Mouse (Mus musculus) embryonic stem cell, embryonic (primary cell): ENCODE measurements around the gene Txnrd2.

Experiments used
- CTCF ChIA-PET, 4 experiments: fragments of 300-600 bp in 2 of 4; fragments of 350-600 bp in 2 of 4; sonication (Branson Sonifier 250); formaldehyde crosslinking; loops; one replicate each; lab custom pipeline; 2022; ENCODE audit warnings: inconsistent platforms in 2 of 4; lab: Charles Lee
- POLR2A ChIA-PET, 4 experiments: fragments of 300-600 bp in 2 of 4; fragments of 350-600 bp in 2 of 4; sonication (Branson Sonifier 250); formaldehyde crosslinking; loops; one replicate each; lab custom pipeline; 2022; ENCODE audit warnings: antibody characterized with exemption in 4 of 4, inconsistent platforms in 1 of 4; lab: Charles Lee

Txnrd2 gene

DNA sequence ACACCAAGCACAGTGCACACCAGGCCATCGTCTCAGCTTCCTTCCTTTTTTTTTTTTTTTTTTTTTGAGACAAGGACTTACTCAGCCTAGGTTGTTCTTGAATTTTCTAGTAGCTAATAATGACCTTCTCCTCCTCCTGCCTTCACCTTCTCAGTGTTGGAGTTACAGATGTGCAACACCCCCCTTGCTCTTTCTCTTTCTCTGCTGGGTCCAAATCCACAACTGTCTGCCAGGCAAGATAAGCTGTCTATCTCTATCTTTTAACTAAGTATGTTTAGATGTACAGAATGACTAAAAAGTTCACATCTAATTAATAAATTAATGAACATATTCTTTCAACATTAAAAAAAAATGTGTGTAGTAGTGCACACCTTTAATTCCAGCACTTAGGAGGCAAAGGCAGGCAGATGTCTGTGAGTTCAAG is 6.6 kb upstream of the Txnrd2 start:
- CTCF ChIA-PET = interaction anchor here (0.5 to 1.4 kb wide), 12 partner anchors 13 to 1506 kb away, joined by 3 to 9 read pairs (median 3); no protein-coding TSS in a partner anchor
- POLR2A ChIA-PET = interaction anchor here in 2 of 4 experiments (0.5 to 1.4 kb wide), 7 partner anchors 26 to 336 kb away, joined by 3 to 4 read pairs (median 3); no protein-coding TSS in a partner anchor

DNA sequence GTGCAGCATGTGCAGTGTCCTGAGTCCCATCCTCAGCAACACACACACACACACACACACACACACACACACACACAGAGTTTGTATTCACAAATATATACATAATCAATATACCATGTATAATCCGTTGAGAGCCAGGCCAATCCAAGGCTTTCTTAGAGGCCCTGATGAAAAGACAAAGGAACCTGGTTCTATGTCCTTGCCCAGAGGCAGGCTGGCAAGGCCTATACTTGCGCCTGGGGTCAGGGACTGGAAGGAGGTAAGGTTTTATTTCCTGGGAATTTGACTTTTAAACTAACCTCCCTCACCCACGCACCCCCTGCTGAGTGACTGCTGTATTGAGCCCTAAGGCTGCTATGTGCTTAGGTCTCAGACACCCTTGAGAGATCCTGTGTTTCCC is 5.6 kb upstream of the Txnrd2 start:
- ChIA-PET POLR2A (interaction anchor here in 2 of 4 experiments (0.6 to 0.7 kb wide), 2 partner anchors 15 to 93 kb away, joined by 3 read pairs; no protein-coding TSS in a partner anchor), CTCF (no interaction called here)

DNA sequence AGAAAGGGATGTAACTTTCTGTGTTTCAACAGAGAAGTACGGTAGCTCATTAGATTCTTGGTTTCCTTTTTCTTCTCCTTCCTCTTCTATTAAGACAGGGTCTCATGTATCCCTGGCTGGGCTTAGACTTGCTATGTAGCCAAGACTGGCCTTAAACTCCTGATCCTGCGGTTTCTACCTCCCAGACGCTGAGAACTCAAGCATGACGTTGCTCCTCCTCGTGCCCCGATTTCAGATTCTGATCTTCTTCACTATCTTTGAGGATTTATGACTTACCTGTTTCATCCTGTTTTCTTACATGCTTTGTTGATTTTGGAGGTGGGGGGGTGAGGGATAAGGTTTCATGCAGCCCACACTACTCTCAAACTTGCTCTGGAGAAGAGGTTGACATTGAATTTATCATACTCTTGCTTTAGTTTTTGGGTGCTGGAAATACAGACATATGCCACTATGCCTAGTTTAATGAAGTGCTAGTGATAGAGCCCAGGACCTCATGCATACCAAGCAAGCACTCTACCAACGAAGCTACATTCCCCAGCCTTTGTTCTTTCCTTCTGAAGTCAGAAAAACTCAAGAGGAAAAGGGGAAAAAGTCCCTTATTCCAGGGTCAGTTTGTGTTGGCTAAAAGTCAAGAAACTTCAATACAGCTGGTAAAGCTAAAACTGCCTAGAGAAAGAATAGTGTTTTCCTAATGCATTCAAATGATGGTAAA is 2.8 kb upstream of the Txnrd2 start:
- ChIA-PET CTCF (no interaction called here), POLR2A (interaction anchor here in 1 of 4 experiments (0.8 to 1.2 kb wide), 2 partner anchors 11 to 28 kb away, joined by 3 read pairs; no protein-coding TSS in a partner anchor)

DNA sequence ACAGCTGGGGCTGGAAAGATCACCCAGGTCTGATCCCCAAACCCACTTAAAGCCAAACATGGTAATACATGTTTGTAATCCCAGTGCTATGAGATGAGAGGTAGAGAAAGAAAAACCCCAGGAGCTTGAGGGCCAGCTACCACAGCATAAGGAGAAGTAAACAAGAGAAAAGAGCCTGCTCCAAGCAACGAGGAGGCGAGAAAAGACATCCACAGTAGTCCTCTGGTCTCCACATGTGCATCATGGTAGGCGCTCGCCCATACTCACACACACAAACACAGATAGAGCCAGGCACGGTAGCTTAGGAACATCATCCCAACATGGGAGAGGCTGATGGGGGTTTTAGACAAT is 2.3 kb upstream of the Txnrd2 start:
- ChIA-PET CTCF (no interaction called here), POLR2A (interaction anchor here in 1 of 4 experiments (0.8 to 1.2 kb wide), 2 partner anchors 11 to 28 kb away, joined by 3 read pairs; no protein-coding TSS in a partner anchor)

DNA sequence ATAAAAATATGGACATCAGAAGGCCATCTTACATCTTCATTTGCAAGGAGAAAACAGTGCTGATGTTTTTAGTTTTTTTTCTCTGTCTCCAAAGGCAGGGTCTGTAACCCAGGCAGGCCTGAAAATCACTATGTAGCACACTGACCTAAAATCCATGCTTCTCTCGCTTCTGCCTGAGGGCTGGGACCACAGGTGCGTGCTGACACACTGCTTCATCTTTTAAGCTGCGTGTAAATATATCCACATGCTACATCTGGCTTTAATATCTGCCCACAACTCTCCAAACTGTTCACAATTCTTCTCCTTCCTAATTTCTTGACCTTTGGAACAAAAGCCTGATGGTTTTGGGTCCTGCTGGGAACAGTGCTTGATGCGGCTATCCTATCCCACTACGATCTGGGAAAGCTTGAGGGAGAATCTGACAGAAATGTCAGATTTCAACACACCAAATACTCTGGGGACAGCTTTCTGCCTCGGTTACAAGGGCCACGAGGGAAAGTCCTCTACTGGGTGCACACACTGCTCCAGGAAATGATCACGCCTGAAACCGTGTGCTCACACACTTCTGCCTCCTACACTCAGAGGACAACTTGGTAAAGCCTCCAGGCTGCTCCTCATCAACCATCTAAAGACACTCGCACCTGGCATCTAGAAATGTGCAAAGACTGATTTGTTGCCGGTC is 1.7 kb upstream of the Txnrd2 start:
- ChIA-PET POLR2A (interaction anchor here in 2 of 4 experiments (0.5 to 1.6 kb wide), 9 partner anchors 8 to 164 kb away, joined by 3 to 12 read pairs (median 3); no protein-coding TSS in a partner anchor), CTCF (interaction anchor here in 2 of 4 experiments (0.8 to 1.9 kb wide), 5 partner anchors 8 to 79 kb away, joined by 3 to 7 read pairs (median 5); no protein-coding TSS in a partner anchor)

DNA sequence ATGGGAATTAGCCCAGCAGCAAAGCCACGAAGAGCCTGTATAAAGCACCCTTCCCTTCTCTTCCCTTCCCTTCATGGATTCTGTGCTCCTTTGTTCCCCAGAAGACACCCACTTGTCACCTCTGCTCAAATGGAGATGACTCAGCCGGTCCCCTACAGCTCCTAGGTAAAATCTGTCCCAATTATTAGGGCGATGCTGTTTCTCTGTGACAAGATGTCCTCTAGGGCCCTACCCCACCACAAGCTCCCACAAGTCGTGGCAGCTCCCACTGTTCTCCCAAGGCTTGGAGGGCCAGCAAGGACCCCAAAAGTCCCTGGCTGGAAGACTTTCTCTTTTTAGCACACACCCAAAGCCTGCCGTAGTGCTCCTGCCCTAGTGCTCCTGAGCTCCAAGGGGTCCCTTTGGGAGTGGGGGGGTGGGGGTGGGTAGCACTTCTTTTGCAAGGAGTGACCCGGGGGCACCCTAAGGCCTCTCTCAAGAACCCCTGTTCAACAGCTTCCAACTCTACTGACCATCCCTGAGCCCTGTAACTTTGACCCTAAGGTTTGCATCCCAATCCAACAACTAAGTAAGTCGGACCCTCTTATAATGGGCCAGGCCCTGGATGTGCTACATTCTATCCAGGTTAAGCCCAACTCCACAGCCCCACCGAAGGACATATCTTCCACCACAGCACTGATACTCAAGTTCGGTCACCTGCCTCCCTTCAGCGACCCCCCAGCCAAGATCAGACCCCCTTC is 539 bp upstream of the Txnrd2 start:
- ChIA-PET CTCF (interaction anchor here (0.6 to 1.9 kb wide), 12 partner anchors 9 to 189 kb away, joined by 3 to 7 read pairs (median 4); no protein-coding TSS in a partner anchor), POLR2A (interaction anchor here in 2 of 4 experiments (0.6 to 1.7 kb wide), 22 partner anchors 8 to 450 kb away, joined by 3 to 12 read pairs (median 3); no protein-coding TSS in a partner anchor)

DNA sequence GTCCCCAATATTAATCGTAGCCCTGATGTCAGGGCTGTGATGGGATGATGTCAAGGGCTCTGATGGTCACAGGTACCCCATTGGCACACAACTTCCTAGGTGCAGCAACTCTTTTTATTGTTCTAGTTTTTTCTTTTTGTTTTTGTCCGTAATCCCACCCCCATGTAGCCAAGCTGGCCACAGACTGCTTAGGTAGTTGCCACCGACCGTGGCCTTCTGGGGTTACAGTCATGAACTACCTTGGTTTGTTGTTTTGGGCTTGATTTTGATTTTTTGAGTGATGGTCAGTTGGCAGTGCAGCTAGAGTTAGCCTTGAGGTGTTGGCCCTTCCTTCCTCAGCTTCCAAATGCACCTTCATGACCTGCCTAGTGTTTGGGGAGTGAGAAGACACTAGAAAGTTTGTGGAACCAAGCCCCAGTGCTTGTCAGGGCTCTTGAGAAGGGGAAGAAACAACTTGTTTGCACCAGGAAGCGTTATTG is 657 bp downstream of the Txnrd2 start, which contains the start of gene Comt:
Comt (minus strand) TSS at position 51 of the 479 bp plus-strand sequence.
- CTCF ChIA-PET = interaction anchor here in 3 of 4 experiments (0.5 to 1.9 kb wide), 7 partner anchors 17 to 190 kb away, joined by 3 to 10 read pairs (median 4); no protein-coding TSS in a partner anchor

DNA sequence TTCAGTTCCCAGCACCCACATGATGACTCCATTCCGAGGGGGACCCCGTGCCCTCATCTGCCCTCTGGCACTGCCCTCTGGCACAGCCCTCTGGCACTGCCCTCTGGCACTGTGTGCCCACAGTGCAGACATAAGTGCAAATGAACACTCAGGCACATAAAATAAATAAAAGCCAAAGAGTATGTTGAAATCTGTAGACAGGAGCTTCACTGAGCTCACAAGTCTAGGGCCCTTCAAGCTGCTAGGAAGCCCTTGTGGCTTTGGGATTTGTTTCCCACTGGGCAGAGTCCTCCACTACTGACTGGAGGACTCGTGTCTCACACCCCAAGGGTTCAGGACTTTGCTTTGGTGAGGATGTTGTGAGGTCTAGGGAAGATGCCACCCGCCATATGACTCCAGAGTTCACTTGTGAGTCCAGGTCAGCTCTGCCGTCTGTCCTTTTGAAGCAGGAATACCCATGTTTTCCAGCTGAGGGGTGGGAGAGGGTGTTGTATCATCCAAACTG is 1.9 kb downstream of the Txnrd2 start:
- ChIA-PET POLR2A (interaction anchor here in 3 of 4 experiments (0.7 to 1.5 kb wide), 6 partner anchors 11 to 558 kb away, joined by 3 to 4 read pairs (median 3); no protein-coding TSS in a partner anchor), CTCF (no interaction called here)

More for the DNA sequence above, 657 bp downstream of the Txnrd2 start, which contains the start of gene Comt:
- POLR2A ChIA-PET = interaction anchor here in 2 of 4 experiments (0.5 to 1.7 kb wide), 5 partner anchors 21 to 449 kb away, joined by 3 to 4 read pairs (median 3); no protein-coding TSS in a partner anchor

DNA sequence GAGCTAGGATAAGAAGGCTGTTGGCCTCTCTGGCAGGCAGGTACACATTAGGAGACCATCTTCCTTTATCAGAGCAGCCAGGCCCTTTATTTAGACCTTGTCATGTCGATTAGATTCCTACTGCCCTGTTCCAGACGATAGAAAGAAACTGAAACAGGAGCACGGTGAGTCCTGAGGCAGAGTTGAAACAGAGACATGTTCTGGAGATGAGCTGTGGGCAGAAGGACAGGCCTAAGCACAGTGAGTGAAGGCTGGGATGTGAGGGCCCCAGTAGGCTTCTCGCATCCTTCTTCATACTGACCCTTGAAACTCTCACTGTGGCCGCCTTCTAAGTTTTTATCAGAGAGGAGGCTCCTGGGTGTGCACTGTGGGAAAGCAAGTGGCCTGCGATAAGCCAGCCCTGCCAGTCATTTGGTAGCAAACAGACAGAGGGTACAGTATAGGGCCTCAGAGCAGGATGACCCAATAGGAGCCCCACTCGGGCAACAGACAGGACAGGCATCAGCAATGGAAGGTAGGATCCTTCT is 2.4 kb downstream of the Txnrd2 start:
- ChIA-PET CTCF (no interaction called here), POLR2A (interaction anchor here in 3 of 4 experiments (0.7 to 1.5 kb wide), 6 partner anchors 12 to 558 kb away, joined by 3 to 4 read pairs (median 3); no protein-coding TSS in a partner anchor)

DNA sequence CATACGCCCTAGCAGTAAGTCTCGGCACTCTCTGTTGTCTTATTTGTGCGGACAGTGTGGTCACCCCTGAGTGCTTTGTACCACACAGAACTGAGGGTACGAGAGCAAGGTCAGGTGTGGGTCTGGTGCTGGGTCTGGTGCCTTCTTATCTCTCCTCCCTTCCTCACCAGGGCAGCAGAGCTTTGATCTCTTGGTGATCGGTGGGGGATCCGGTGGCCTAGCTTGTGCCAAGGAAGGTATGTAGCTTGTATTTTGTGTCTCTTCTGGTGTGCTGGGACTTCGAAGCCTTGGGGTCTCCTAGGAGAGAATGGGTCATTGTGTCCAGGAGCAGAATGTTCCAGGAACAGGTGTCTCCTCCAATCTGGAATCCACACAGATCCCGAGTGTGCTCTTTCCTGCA is 3.5 kb downstream of the Txnrd2 start:
- ChIA-PET POLR2A (interaction anchor here in 2 of 4 experiments (1.3 to 1.9 kb wide), 3 partner anchors 16 to 82 kb away, joined by 3 to 5 read pairs (median 5); partner anchors contain the start of genes Arvcf (in 1 of the 2) and Tango2 (in 1 of the 2)), CTCF (interaction anchor here in 2 of 4 experiments (1.2 to 1.5 kb wide), 3 partner anchors 14 to 84 kb away, joined by 3 to 4 read pairs (median 3); partner anchors contain the start of genes Arvcf (in 1 of the 2) and Tango2 (in 1 of the 2))

DNA sequence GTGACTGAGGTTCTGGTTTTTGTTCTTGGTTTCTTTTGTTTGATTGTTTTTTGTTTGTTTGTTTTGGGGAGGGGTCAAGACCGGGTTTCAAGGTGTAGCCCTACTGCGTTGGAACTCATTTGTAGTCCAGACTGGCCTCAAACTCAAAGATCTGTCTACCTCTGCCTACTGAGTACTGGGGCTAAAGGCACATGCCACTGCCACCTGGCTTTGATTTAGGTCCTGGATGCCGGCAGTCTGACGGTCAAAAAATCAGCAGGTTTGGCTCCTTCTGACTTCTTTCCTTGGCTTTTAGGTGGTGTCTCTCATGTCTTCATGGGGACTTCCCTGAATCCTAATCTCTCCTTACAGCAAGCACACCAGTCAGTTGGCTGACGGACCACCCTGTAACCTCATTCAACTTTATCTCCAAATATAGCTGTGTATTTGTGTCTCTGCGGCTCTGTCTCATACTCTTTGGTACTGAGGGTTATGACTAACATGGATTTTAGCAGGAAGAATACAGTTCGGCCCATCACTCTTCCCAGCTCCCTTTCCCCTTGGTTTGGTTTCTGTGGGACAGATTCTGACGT is 4.5 kb downstream of the Txnrd2 start:
- ChIA-PET POLR2A (interaction anchor here in 3 of 4 experiments (0.6 to 1.9 kb wide), 10 partner anchors 17 to 286 kb away, joined by 3 to 10 read pairs (median 4); partner anchors contain the start of genes Arvcf (in 1 of the 3) and Tango2 (in 1 of the 3)), CTCF (interaction anchor here in 2 of 4 experiments (0.9 to 1.5 kb wide), 5 partner anchors 12 to 85 kb away, joined by 3 to 4 read pairs (median 3); partner anchors contain the start of genes Arvcf (in 1 of the 2) and Tango2 (in 1 of the 2))

DNA sequence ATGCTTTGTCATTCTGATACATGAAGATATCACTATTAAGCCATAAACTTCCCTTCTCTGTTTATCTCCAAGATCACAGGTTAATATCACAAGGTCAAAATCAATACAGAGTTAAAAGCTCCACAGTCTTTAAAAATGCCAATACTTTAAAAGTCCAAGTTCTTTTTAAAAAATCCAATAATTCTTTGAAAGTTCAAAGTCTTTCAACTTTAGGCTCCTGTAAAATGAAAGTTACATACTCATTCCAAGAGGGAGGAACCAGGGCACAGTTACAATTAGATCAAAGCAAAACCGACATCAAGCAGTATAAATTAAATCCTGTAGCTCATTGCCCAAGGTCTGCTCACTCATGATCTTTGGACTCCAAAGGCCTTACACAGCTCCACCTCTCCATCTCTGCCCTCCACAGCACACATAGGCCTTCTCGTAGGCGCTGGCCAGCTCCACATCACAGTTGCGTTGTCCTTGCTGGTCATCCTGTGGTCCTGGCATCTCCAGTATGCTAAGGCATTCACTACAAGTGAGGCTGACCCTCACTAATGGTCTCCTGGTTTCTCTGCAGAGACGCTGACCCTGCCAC is 7.2 kb downstream of the Txnrd2 start:
- POLR2A ChIA-PET = interaction anchor here in 3 of 4 experiments (0.6 to 1.6 kb wide), 8 partner anchors 9 to 169 kb away, joined by 3 to 5 read pairs (median 4); no protein-coding TSS in a partner anchor

DNA sequence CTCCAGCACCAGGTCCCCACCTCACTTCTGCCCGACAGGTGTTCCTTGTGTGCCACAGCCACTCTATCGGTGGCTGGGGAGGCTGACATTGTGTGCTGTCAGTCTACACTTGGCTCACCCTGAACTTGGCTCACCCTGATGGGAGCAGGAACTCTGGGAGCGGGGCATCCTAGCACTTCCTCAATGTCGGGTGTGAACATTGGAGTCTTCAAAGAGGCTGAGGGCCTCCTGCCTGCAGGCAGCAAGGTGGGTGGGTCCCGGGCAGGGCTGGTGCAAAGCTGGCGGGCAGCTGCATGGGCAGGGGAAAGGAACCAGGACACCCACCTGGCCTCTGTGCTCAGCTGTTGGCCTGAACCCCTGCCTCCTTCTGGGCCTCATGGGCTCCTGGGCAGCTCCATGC is 9.9 kb downstream of the Txnrd2 start:
- POLR2A ChIA-PET = interaction anchor here in 1 of 4 experiments (1.8 kb wide), 1 partner anchor 12 kb away, joined by 4 read pairs; no protein-coding TSS in a partner anchor
- CTCF ChIA-PET = interaction anchor here in 3 of 4 experiments (1.5 to 4.9 kb wide), 3 partner anchors 8 to 182 kb away, joined by 3 to 25 read pairs (median 7); no protein-coding TSS in a partner anchor

More for the DNA sequence above, 7.2 kb downstream of the Txnrd2 start:
- CTCF ChIA-PET = interaction anchor here (0.9 to 4.9 kb wide), 6 partner anchors 10 to 88 kb away, joined by 3 to 25 read pairs (median 6); no protein-coding TSS in a partner anchor

DNA sequence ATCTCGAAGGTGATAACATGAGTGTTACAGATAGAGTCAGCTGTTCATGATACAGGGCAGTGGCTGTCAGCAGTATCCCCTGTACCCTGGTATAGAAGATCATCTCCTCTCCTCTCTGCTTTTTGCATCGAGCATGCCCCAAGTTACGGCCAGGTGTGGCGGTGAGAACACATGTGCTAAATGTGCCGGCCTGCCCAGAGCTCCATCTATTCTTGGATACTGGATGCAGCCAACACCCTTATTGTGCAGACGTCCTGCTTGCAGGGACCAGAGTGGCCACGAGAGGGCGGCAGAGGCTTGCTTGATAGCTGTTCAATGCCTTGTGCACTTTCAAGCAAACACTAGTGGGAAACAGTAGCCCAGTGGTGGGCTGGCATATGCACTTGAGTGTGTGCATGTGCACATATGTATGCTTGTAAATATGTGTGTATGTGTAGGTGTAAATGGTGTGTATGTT is 17.2 kb downstream of the Txnrd2 start:
- POLR2A ChIA-PET = interaction anchor here (0.5 to 2.3 kb wide), 27 partner anchors 15 to 181 kb away, joined by 3 to 9 read pairs (median 4); no protein-coding TSS in a partner anchor
- CTCF ChIA-PET = interaction anchor here (0.5 to 3.3 kb wide), 144 partner anchors 9 to 1839 kb away, joined by 3 to 118 read pairs (median 5); partner anchors contain the start of genes Gnb1l (in 2 of the 4), Tango2 (in 2 of the 4), Tbx1 (in 2 of the 4) and Arvcf (in 1 of the 4)

DNA sequence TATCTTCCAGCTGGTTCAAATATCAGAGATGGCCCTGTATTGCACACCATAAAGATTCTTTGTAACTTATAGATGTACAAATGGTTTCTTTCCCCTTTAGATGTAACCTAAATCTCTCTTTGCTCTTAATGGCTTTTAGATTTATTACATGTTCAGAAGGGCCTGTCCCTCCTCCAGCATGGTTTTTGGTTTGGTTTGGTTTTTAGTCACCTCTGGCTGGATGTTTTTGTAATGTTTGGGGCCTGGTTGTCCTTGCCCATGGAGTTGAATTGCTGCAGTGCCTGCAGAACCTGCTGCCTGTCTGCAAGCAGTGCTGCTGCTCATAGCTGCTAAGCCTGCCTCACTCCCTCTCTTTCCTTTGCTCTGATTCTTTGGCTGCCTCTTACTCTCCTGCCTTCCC is 21.1 kb downstream of the Txnrd2 start:
- ChIA-PET CTCF (interaction anchor here in 2 of 4 experiments (0.7 to 1.8 kb wide), 2 partner anchors 111 to 171 kb away, joined by 3 to 8 read pairs; no protein-coding TSS in a partner anchor), POLR2A (interaction anchor here in 2 of 4 experiments (0.8 to 2.4 kb wide), 4 partner anchors 13 to 154 kb away, joined by 3 to 7 read pairs (median 3); no protein-coding TSS in a partner anchor)
